Mouse (Mus musculus): ENCODE measurements at regions not wholly inside any gene's neighbourhood (a gene's known extent, or its start where the extent isn't known, plus 50 kb on each side); places are given as distances from the start of the nearest gene placed in this dataset.

DNA sequence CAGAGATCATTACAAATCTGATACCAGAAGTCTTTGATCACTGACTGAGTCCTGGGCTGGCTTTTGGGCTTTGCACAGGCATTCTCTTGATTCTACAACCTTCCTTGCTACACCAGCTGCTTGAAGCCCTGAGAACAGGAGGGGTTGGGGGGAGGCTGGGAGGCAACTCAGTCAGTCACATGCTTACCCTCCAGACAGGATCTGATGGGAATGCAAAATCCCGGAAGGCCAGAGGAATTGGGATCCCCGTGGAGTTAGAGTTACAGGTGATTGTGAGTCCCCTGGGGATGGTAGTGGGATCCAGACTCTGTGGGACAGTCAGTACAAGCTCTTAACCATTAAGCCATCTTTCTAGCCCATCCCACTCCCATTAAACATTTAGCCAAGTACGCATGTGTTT lies 91.2 kb downstream of the Nmur2 start:
- no peak for TF ChIP-seq POLR2A (IDR thresholded peaks at IDR 0.05; ENCODE audit: insufficient read length, low read depth)
- no peak for TF ChIP-seq REST (IDR thresholded peaks at IDR 0.05; ENCODE audit: insufficient read depth, insufficient read length)
- TF ChIP-seq MYOD1 (IDR thresholded peaks at IDR 0.05; ENCODE audit: control insufficient read depth in 1 of 3, insufficient read length in 2 of 3, low read depth in 2 of 3) = no peak

Data from myocyte (in vitro differentiated cells).